ENCODE assay signal across 14 mouse cellular contexts in genomic region chr13:112415896-112416295, GRCm38 (mm10). TPM values are rescaled to one million over a fixed set of nuclear protein-coding genes. Genes with fewer than 3 reads are reported as not detected.
DNase-seq lines count a peak whose midpoint lies in the region; ATAC-seq and TF ChIP-seq lines count a peak whose summit lies in the region.
"Had no signal": no experiment of that assay in that cellular context is flagged by ENCODE, and none has a peak within 500 bp of the region (broad histone marks: within the 10 kb centered on the region; RNA-seq: fewer than 3 reads in every experiment).

No protein-coding gene starts in this region.

- H3K4me1 ChIP-seq in hindbrain, embryonic 12.5 days: no peaks in the 10 kb centered on the region
- H3K4me1 ChIP-seq in hindbrain, embryonic 16.5 days (ENCODE audit: control insufficient read depth, insufficient read depth, low read depth, low read length): no peaks in the 10 kb centered on the region
- peaks cover 8% of the 10 kb centered on the region; the same call in 1 of the 2 replicates for H3K4me1 ChIP-seq in spleen, adult 2 months (ENCODE audit: control insufficient read depth, insufficient read depth, insufficient read length)
- H3K4me1 ChIP-seq in limb, embryonic 12.5 days (replicated peaks): peaks cover 16% of the 10 kb centered on the region
- H3K4me1 ChIP-seq: forebrain, embryonic 13.5 days had no signal

- no peaks in the 10 kb centered on the region for H3K27me3 ChIP-seq in hindbrain, embryonic 12.5 days
- H3K27me3 ChIP-seq in hindbrain, embryonic 16.5 days (replicated peaks; ENCODE audit: control insufficient read depth, insufficient read depth, low read length): no peaks in the 10 kb centered on the region
- no peaks in the 10 kb centered on the region for H3K27me3 ChIP-seq in spleen, adult 2 months (ENCODE audit: control insufficient read depth, insufficient read depth, low read length)
- H3K27me3 ChIP-seq in limb, embryonic 12.5 days: no peaks in the 10 kb centered on the region
- H3K27me3 ChIP-seq: forebrain, embryonic 13.5 days had no signal

- 0 out of 2 replicates have a peak overlapping the region, but pooled peaks have one; percentile 30 for H3K27ac ChIP-seq in hindbrain, embryonic 12.5 days
- no peak overlapping the region for H3K27ac ChIP-seq in hindbrain, embryonic 16.5 days (ENCODE audit: low read depth, low read length)
- H3K27ac ChIP-seq in spleen, adult 2 months (ENCODE audit: insufficient read depth, low read length): peak overlapping the region; percentile 78
- H3K27ac ChIP-seq in limb, embryonic 12.5 days: peak overlapping the region; percentile 78; the same call in 1 of the 2 replicates
- H3K27ac ChIP-seq: forebrain, embryonic 13.5 days had no signal

- no peak overlapping the region for H3K9ac ChIP-seq in hindbrain, embryonic 12.5 days
- no peak overlapping the region for H3K9ac ChIP-seq in hindbrain, embryonic 16.5 days (ENCODE audit: low read depth, low read length)
- no peak overlapping the region for H3K9ac ChIP-seq in limb, embryonic 12.5 days (replicated peaks)
- H3K9ac ChIP-seq: forebrain, embryonic 13.5 days had no signal

- no peaks in the 10 kb centered on the region for H3K36me3 ChIP-seq in hindbrain, embryonic 12.5 days
- H3K36me3 ChIP-seq in hindbrain, embryonic 16.5 days (ENCODE audit: control insufficient read depth, insufficient read depth, low read length): no peaks in the 10 kb centered on the region
- no peaks in the 10 kb centered on the region for H3K36me3 ChIP-seq in spleen, adult 2 months (ENCODE audit: control insufficient read depth, insufficient read depth, low read length)
- H3K36me3 ChIP-seq in limb, embryonic 12.5 days: no peaks in the 10 kb centered on the region

- no peak for ATAC-seq in hindbrain, embryonic 12.5 days (ENCODE audit: low FRiP score)
- no peak for ATAC-seq in hindbrain, embryonic 16.5 days
- no peak for ATAC-seq in limb, embryonic 12.5 days (ENCODE audit: insufficient number of reproducible peaks, insufficient read depth, low FRiP score, low TSS enrichment, low read depth)
- ATAC-seq: forebrain, embryonic 13.5 days; midbrain, embryonic 16.5 days had no signal

- 76% methylated on average over 6 of the region's 6 CpGs for WGBS in hindbrain, embryonic 12.5 days
- 81% methylated on average over 6 of the region's 6 CpGs for WGBS in hindbrain, embryonic 16.5 days
- WGBS in spleen, adult 2 months: 94% methylated on average over 6 of the region's 6 CpGs
- 85% methylated on average over 6 of the region's 6 CpGs for WGBS in limb, embryonic 12.5 days

- DNase-seq in spleen, adult 2 months (ENCODE audit: low read depth in 1 of 2, low spot score in 2 of 2): no peak
- no peak for DNase-seq in spleen, postnatal 10 days (ENCODE audit: low spot score in 2 of 2)
- no peak for DNase-seq in layer of hippocampus, postnatal 25 days (ENCODE audit: extremely low spot score in 1 of 2, low spot score in 1 of 2)
- DNase-seq in adrenal gland, adult 2 months: no peak
- DNase-seq: adrenal gland, postnatal 36 days; cerebellum, adult 9-10 months; kidney, postnatal 36 days; left cerebral cortex, postnatal 4 days; thymus, postnatal 14 days had no signal

- H3K4me3 ChIP-seq in hindbrain, embryonic 12.5 days: no peak overlapping the region
- no peak overlapping the region for H3K4me3 ChIP-seq in hindbrain, embryonic 16.5 days (ENCODE audit: low read length)
- no peak overlapping the region for H3K4me3 ChIP-seq in spleen, adult 2 months (ENCODE audit: extremely low read depth, insufficient read depth, insufficient read length)
- H3K4me3 ChIP-seq in limb, embryonic 12.5 days (replicated peaks): no peak overlapping the region
- H3K4me3 ChIP-seq: forebrain, embryonic 13.5 days had no signal

- TF ChIP-seq POLR2A in spleen, adult 2 months (IDR thresholded peaks at IDR 0.05; ENCODE audit: low read depth, low read length): no peak

- H3K4me2 ChIP-seq in hindbrain, embryonic 12.5 days (replicated peaks): no peak overlapping the region
- no peak overlapping the region for H3K4me2 ChIP-seq in hindbrain, embryonic 16.5 days (ENCODE audit: low read length)
- no peak overlapping the region for H3K4me2 ChIP-seq in limb, embryonic 12.5 days
- H3K4me2 ChIP-seq: forebrain, embryonic 13.5 days had no signal

- H3K9me3 ChIP-seq in hindbrain, embryonic 12.5 days (replicated peaks): no peaks in the 10 kb centered on the region
- no peaks in the 10 kb centered on the region for H3K9me3 ChIP-seq in hindbrain, embryonic 16.5 days (ENCODE audit: control insufficient read depth, low read length)
- H3K9me3 ChIP-seq in limb, embryonic 12.5 days: no peaks in the 10 kb centered on the region
- H3K9me3 ChIP-seq: forebrain, embryonic 13.5 days had no signal

- no peak for TF ChIP-seq CTCF in spleen, adult 2 months (IDR thresholded peaks at IDR 0.05; ENCODE audit: extremely low read depth, insufficient read depth, insufficient read length, insufficient replicate concordance)

RNA-seq across cellular contexts. Expression of gene Il6st, which starts 48.0 kb away (rescaled TPM):
- 40.4 and 53.4 TPM in 2 replicates for polyA plus RNA-seq in hindbrain, embryonic 12.5 days (2016; fragmentation: Nextera tagmentation; extraction: Ambion mirVana)
- 21.5 and 27.1 TPM in 2 replicates for polyA plus RNA-seq in hindbrain, embryonic 16.5 days (2015; fragmentation: Nextera tagmentation; extraction: Ambion mirVana)
- 19.5 and 20.7 TPM in 2 replicates for polyA plus RNA-seq in spleen, adult 2 months (2012; rRNA removed)
- polyA plus RNA-seq in limb, embryonic 12.5 days (2016; fragmentation: Nextera tagmentation; extraction: Ambion mirVana): 25.7 and 31.1 TPM in 2 replicates
- 10 to 100 TPM; 74.7 to 86.3 TPM for total RNA-seq in layer of hippocampus, postnatal 25 days (2021)
- 100 to 1,000 TPM; 339 to 355 TPM for total RNA-seq in adrenal gland, adult 2 months (2021)
- polyA plus RNA-seq in adrenal gland, adult 2 months (2012; rRNA removed): 27.8 and 44.4 TPM in 2 replicates
